15 mouse cellular contexts compared by ENCODE assay signal in genomic region chr14:73186875-73187274, GRCm38 (mm10).
"Had no signal": no experiment of that assay in that cellular context is flagged by ENCODE, and none has a peak within 500 bp of the region (broad histone marks: within the 10 kb centered on the region; RNA-seq: fewer than 3 reads in every experiment).

No protein-coding gene starts in this region.

- H3K27ac ChIP-seq: kidney, postnatal 0 days; limb, embryonic 13.5 days; liver, embryonic 15.5 days; midbrain, embryonic 10.5 days; neural tube, embryonic 12.5 days; stomach, embryonic 15.5 days had no signal

- H3K4me2 ChIP-seq: limb, embryonic 13.5 days; liver, embryonic 15.5 days; lung, embryonic 14.5 days; neural tube, embryonic 12.5 days; stomach, embryonic 15.5 days had no signal

- H3K4me3 ChIP-seq: limb, embryonic 13.5 days; liver, embryonic 15.5 days; midbrain, embryonic 10.5 days; neural tube, embryonic 12.5 days; stomach, embryonic 15.5 days had no signal

- H3K9me3 ChIP-seq: liver, embryonic 15.5 days; stomach, embryonic 15.5 days had no signal

- H3K9ac ChIP-seq: limb, embryonic 13.5 days; liver, embryonic 15.5 days; lung, embryonic 14.5 days; neural tube, embryonic 12.5 days; stomach, embryonic 15.5 days had no signal

- DNase-seq: kidney, adult 11 months; kidney, adult 9 months; left cerebral cortex, postnatal 4 days; lung, embryonic 14.5 days; lung, postnatal 10 days; midbrain, embryonic 14.5 days; right cerebral cortex, postnatal 14 days; thymus, adult 2 months; thymus, postnatal 25 days had no signal

- H3K27me3 ChIP-seq: limb, embryonic 13.5 days; liver, embryonic 15.5 days; neural tube, embryonic 12.5 days; stomach, embryonic 15.5 days had no signal

- H3K4me1 ChIP-seq: limb, embryonic 13.5 days; liver, embryonic 15.5 days; midbrain, embryonic 10.5 days; neural tube, embryonic 12.5 days; stomach, embryonic 15.5 days had no signal
